Mouse (Mus musculus): ENCODE measurements around the gene Celf2. TPM values are rescaled to one million over a fixed set of nuclear protein-coding genes. Genes with fewer than 3 reads are reported as not detected.

The Celf2 gene
- polyA plus RNA-seq, 1 experiment, result 8.9 TPM

DNA sequence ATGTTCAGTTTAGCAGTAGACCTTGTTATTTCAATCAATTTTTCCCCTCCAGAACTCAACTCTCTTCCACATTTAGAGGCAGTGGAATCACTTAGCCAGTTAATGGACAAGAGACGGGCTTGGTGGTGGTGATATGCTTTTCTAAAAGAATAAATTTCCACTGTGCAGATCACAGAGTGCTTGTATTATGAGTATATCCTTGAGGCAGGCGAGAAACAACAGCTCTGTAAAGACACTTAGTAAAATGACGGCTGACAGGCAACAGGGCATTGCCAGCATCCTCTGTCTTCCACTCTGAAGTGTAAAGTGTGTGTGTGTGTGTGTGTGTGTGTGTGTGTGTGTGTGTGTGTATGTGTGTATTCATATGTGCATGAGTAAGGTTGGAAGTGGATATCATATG, 362.1 kb downstream of the Celf2 start:
- Histone ChIP-seq H3K27me3 (ENCODE audit: control insufficient read depth, insufficient read depth, low read length) (no peaks in the 10 kb centered on the region), H3K27ac (ENCODE audit: insufficient read depth, low read depth, low read length) (no peak overlapping the region), H3K4me1 (ENCODE audit: control insufficient read depth, insufficient read depth, insufficient read length, low read length) (no peaks in the 10 kb centered on the region), H3K4me3 (ENCODE audit: low read depth, low read length) (no peak overlapping the region), H3K36me3 (ENCODE audit: control insufficient read depth, insufficient read depth, low read length) (no peaks in the 10 kb centered on the region)
- WGBS, result 88% methylated on average over 3 of the region's 3 CpGs
- no peak for TF ChIP-seq POLR2A (IDR thresholded peaks at IDR 0.05; ENCODE audit: low read depth, low read length)

DNA sequence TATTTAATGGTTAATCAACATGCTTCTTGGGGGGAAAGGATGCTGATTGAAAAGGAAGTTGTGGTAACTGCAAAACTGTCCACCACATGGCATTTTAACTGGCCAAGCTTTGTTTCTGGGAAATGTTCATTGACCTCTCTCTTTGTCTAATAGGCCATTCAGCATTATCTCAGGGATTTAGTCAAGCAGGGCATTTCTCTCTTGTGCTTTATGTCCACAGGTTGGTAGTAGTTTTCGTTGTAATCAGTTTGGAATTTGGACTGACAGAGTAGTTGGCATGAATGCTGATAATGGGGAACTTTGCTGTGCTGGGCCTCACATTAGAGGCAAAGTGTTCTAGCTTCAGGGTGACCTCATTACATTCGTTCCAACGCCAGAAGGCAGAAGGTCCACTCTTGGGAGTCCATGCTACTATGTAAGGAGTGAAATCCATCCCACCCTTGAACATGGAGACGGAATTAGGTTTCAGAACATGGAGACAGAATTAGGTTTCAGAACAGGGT, 363.8 kb downstream of the Celf2 start:
- no peaks in the 10 kb centered on the region for H3K4me1 ChIP-seq (ENCODE audit: control insufficient read depth, insufficient read depth, insufficient read length, low read length)
- no peak for TF ChIP-seq POLR2A (IDR thresholded peaks at IDR 0.05; ENCODE audit: low read depth, low read length)
- no peak for TF ChIP-seq CTCF (IDR thresholded peaks at IDR 0.05; ENCODE audit: extremely low read depth, insufficient read length, insufficient replicate concordance, low read depth, low read length)
- no peaks in the 10 kb centered on the region for H3K36me3 ChIP-seq (ENCODE audit: control insufficient read depth, insufficient read depth, low read length)
- H3K27ac ChIP-seq (ENCODE audit: insufficient read depth, low read depth, low read length), result no peak overlapping the region
- H3K4me3 ChIP-seq (ENCODE audit: low read depth, low read length), result no peak overlapping the region
- no peaks in the 10 kb centered on the region for H3K27me3 ChIP-seq (ENCODE audit: control insufficient read depth, insufficient read depth, low read length)
- 45% methylated on average over 4 of the region's 4 CpGs for WGBS

DNA sequence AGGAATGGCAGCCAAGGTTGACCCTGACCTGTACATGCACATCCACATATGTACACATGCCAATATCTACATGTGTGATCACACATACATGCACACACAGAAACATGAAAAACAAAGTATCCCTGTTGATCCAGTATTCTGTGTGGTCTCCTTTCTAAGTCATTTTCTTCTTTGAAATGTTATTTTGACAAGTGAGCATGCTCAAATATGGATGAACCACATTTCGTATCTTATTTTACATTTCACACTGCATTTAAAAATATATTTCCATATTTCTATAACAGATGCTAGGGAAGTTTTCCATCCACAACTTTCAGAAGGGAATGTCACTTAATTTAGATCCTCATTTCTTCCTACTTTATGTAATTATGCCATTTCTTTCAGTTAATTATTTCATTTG, 364.5 kb downstream of the Celf2 start:
- H3K27ac ChIP-seq (ENCODE audit: insufficient read depth, low read depth, low read length), result no peak overlapping the region
- 85% methylated on average over 1 of the region's 1 CpGs for WGBS
- no peak overlapping the region for H3K4me3 ChIP-seq (ENCODE audit: low read depth, low read length)
- H3K4me1 ChIP-seq (ENCODE audit: control insufficient read depth, insufficient read depth, insufficient read length, low read length), result no peaks in the 10 kb centered on the region
- no peaks in the 10 kb centered on the region for H3K27me3 ChIP-seq (ENCODE audit: control insufficient read depth, insufficient read depth, low read length)
- H3K36me3 ChIP-seq (ENCODE audit: control insufficient read depth, insufficient read depth, low read length), result no peaks in the 10 kb centered on the region
- TF ChIP-seq CTCF (IDR thresholded peaks at IDR 0.05; ENCODE audit: extremely low read depth, insufficient read length, insufficient replicate concordance, low read depth, low read length) (no peak), POLR2A (IDR thresholded peaks at IDR 0.05; ENCODE audit: low read depth, low read length) (no peak)

DNA sequence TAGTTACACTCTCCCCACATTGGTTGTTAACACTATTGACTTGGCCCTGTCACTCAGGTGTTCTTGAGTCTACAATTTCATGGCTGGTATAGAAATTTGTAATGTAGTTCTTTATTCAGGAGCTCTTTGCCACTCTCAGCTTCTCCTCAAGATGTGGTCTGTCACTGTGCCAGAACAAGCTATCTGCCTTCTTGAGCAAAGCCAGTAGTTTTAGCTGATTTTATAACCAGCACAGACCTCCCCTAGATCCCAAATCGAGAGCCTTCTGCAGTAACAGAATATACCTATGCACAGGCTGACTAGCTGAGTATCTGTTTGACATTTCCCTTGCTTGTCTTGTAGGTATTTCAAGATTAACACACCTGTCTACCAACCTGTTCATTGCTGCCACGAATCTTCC, 386.0 kb downstream of the Celf2 start:
- H3K4me3 ChIP-seq (ENCODE audit: low read depth, low read length), result no peak overlapping the region
- no peaks in the 10 kb centered on the region for H3K4me1 ChIP-seq (ENCODE audit: control insufficient read depth, insufficient read depth, insufficient read length, low read length)
- TF ChIP-seq CTCF (IDR thresholded peaks at IDR 0.05; ENCODE audit: extremely low read depth, insufficient read length, insufficient replicate concordance, low read depth, low read length) (no peak), POLR2A (IDR thresholded peaks at IDR 0.05; ENCODE audit: low read depth, low read length) (no peak)
- H3K36me3 ChIP-seq (ENCODE audit: control insufficient read depth, insufficient read depth, low read length), result no peaks in the 10 kb centered on the region
- H3K27ac ChIP-seq (ENCODE audit: insufficient read depth, low read depth, low read length), result no peak overlapping the region
- WGBS, result 71% methylated on average over 2 of the region's 2 CpGs
- no peaks in the 10 kb centered on the region for H3K27me3 ChIP-seq (ENCODE audit: control insufficient read depth, insufficient read depth, low read length)

DNA sequence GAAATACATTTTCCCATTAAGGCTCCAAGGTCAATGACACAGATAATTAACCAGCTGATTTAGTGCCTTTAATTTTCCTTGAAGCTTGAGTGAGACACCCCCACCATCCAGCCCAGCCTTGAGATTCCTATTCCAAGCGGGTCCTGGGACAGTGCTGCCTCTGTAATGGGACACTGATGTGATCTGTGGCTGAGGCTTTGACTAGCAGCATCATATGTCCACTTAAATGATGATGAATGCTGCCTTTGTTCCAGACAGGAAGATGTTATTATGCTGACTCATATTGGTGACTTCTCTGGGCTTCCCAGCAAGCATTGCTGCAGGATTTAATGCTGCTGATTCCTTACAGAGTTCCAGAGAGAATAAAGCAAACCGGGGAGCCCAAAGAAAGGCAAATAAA, 393.6 kb downstream of the Celf2 start:
- Histone ChIP-seq H3K36me3 (ENCODE audit: control insufficient read depth, insufficient read depth, low read length) (no peaks in the 10 kb centered on the region), H3K27me3 (ENCODE audit: control insufficient read depth, insufficient read depth, low read length) (no peaks in the 10 kb centered on the region), H3K4me1 (ENCODE audit: control insufficient read depth, insufficient read depth, insufficient read length, low read length) (no peaks in the 10 kb centered on the region), H3K27ac (ENCODE audit: insufficient read depth, low read depth, low read length) (no peak overlapping the region), H3K4me3 (ENCODE audit: low read depth, low read length) (no peak overlapping the region)
- 39% methylated on average over 2 of the region's 2 CpGs for WGBS
- TF ChIP-seq CTCF (IDR thresholded peaks at IDR 0.05; ENCODE audit: extremely low read depth, insufficient read length, insufficient replicate concordance, low read depth, low read length) (no peak), POLR2A (IDR thresholded peaks at IDR 0.05; ENCODE audit: low read depth, low read length) (no peak)

DNA sequence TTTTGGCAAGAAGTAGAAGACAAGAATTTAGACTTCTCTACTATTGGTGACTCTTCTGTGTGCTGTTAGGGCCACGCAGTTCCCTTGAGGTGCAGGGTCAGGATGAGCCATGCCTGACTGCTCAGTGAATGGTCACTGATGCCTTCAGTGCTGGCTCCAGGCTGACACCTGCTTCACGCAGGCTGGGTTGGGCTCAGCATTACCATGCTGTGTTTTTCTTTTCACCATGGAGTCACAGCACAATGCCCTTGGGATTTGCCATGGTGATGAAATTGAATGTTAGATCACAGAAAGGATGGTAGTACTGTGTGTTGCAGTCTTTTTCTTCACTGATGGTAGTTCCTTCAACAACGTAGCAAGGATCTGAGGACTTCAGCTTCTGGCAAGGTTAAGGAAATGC, 394.2 kb downstream of the Celf2 start:
- WGBS, result 80% methylated on average over 3 of the region's 3 CpGs
- Histone ChIP-seq H3K27ac (ENCODE audit: insufficient read depth, low read depth, low read length) (no peak overlapping the region), H3K36me3 (ENCODE audit: control insufficient read depth, insufficient read depth, low read length) (no peaks in the 10 kb centered on the region), H3K4me3 (ENCODE audit: low read depth, low read length) (no peak overlapping the region), H3K4me1 (ENCODE audit: control insufficient read depth, insufficient read depth, insufficient read length, low read length) (no peaks in the 10 kb centered on the region), H3K27me3 (ENCODE audit: control insufficient read depth, insufficient read depth, low read length) (no peaks in the 10 kb centered on the region)
- TF ChIP-seq POLR2A (IDR thresholded peaks at IDR 0.05; ENCODE audit: low read depth, low read length) (no peak), CTCF (IDR thresholded peaks at IDR 0.05; ENCODE audit: extremely low read depth, insufficient read length, insufficient replicate concordance, low read depth, low read length) (no peak)

DNA sequence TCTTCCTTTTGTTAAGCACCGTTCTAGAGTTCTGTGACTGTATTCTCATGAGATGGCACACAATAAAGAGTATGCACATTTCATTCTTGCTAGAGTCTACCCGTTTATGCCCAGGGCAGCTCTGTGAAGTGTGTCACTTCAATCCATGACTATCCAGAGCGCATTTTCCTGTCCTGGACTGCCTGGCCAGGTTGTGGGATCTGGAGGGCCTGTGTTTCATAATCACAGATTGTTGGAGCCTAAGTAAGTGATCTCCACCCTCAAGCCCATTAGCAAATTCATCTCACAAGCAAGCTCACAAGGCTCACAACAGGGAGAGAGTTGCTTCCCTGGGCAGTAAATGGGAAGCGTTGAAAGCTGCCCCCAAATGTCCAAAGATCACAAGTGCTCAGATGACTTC, 395.6 kb downstream of the Celf2 start:
- Histone ChIP-seq H3K36me3 (ENCODE audit: control insufficient read depth, insufficient read depth, low read length) (no peaks in the 10 kb centered on the region), H3K4me3 (ENCODE audit: low read depth, low read length) (no peak overlapping the region), H3K4me1 (ENCODE audit: control insufficient read depth, insufficient read depth, insufficient read length, low read length) (no peaks in the 10 kb centered on the region), H3K27me3 (ENCODE audit: control insufficient read depth, insufficient read depth, low read length) (no peaks in the 10 kb centered on the region), H3K27ac (ENCODE audit: insufficient read depth, low read depth, low read length) (no peak overlapping the region)
- 79% methylated on average over 4 of the region's 4 CpGs for WGBS
- TF ChIP-seq POLR2A (IDR thresholded peaks at IDR 0.05; ENCODE audit: low read depth, low read length) (no peak), CTCF (IDR thresholded peaks at IDR 0.05; ENCODE audit: extremely low read depth, insufficient read length, insufficient replicate concordance, low read depth, low read length) (no peak)
